Mouse (Mus musculus): ENCODE measurements around the gene Cox19.
A peak's percentile ranks its signal among the peaks of the same experiment; 100 is the strongest.

Cox19 gene

DNA sequence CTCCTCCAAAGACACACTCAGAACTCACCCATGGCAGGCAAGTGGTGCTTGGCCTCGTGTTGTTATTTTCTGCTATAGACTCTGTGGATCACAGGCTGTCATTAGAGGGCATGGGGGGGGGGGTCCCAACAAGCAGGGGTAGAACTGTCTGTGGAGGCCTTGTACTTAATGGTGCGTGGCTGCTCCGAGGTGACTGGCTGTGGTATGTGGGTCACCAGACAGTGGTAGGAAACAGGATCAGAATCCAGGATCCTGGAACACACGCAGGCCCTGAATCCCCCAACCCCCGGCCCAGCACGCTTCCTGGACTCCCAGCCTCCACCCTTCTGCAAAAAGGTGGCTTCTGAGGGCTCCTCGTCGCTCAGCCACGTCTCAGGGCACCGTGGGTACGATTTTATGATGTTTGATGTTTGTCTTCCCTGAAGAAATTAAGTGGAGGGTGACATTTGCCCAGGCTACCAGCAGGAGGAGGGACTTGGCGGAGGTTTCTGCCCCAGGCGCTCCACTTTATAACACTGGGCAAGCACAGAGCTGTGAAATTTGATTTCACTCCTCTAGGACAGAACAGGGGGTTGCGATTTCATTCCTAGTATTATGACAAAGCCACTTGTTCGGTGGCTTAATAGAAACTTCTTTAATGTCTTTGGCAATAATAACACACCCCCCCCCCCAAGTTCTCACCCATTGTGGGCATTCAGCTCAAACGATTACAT is 17.8 kb downstream of the Cox19 start:
- DNase-seq (ENCODE audit: low read depth, low spot score) = no peak
- Histone ChIP-seq H3K36me3 (ENCODE audit: control insufficient read depth, insufficient read depth, low read length, poor library complexity, severe bottlenecking) (peaks cover 4% of the 10 kb centered on the region; the same call in 1 of the 2 replicates), H3K27me3 (ENCODE audit: control insufficient read depth, insufficient read depth, low read length, poor library complexity, severe bottlenecking) (no peaks in the 10 kb centered on the region)

DNA sequence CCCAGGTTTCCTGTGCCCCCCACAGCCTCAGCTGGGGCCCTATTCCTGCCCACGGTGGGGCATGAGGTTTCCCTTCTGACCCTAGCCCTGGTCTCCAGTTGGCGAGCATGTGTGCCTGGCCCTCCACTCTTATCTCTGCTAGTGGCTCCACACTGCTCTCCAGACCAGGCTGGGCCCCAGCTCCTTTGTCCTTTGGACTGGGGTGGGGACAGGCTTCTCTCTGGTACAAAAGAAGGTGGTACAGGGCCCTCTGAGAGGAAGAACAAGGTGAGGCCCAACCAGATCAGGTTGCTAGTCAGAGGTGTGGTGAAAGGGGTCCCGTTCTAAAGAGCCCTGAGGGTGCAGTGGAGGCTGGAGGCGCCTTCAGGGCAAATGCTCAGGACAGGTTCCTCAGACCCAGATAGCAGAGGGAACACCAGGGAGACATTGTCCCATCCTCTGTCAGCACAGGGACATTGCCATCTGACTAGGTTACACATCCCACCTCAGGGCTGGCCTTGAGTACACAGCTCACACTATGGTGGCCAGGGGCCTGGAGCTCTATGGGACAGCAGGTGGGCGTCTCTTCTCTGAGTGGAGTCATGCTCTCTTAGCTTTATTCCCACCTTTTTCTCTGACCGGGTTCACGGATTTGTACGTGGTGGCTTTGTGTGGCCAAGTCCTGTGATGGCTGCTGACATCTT is 18.5 kb downstream of the Cox19 start:
- Histone ChIP-seq H3K27me3 (ENCODE audit: control insufficient read depth, insufficient read depth, low read length, poor library complexity, severe bottlenecking) (no peaks in the 10 kb centered on the region), H3K36me3 (ENCODE audit: control insufficient read depth, insufficient read depth, low read length, poor library complexity, severe bottlenecking) (peaks cover 1% of the 10 kb centered on the region; the same call in 1 of the 2 replicates)
- no peak for DNase-seq (ENCODE audit: low read depth, low spot score)

DNA sequence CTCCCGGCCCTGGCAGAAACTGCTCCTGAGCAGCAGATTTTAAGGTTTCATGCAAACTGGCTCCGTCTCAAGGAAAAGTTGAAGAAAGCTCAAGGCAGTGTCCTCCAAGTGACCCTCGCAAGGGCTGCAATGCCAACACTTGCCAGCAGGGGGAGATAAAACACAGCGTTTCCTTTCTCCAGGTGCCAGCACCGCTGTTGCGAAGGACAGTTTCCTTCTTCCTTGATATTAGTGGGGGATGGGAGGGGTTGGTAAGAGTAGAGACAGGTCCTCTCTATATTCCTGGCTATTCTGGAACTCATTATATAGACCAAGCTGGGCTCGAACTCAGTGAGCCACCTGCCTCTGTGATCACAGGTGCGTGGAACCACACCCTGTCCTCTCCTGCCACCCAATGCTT is 19.5 kb downstream of the Cox19 start:
- H3K36me3 ChIP-seq (ENCODE audit: control insufficient read depth, insufficient read depth, low read length, poor library complexity, severe bottlenecking) = no peaks in the 10 kb centered on the region
- peak; percentile 80 for DNase-seq (ENCODE audit: low read depth, low spot score)
- no peaks in the 10 kb centered on the region for H3K27me3 ChIP-seq (ENCODE audit: control insufficient read depth, insufficient read depth, low read length, poor library complexity, severe bottlenecking)

DNA sequence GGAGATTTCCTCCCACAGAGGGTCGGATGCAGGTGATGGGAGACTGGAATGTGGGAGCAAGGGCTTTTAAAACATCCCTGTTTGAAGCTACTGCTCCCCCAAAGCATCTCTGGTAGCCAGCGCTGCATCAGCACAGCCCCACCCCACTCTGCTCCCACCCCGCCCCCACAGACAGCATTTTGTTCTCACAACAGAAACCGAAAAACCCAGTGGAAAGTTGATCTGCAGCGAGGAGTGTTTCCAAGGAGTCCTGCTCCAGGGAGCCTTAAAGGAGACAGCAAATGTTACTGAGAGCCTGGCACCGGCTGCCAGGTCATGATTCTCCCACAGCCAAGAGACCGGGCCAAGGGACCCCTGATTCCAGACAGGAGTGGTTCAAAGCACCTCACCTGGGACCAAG is 20.5 kb downstream of the Cox19 start:
- Histone ChIP-seq H3K27me3 (ENCODE audit: control insufficient read depth, insufficient read depth, low read length, poor library complexity, severe bottlenecking) (no peaks in the 10 kb centered on the region), H3K36me3 (ENCODE audit: control insufficient read depth, insufficient read depth, low read length, poor library complexity, severe bottlenecking) (no peaks in the 10 kb centered on the region)
- no peak for DNase-seq (ENCODE audit: low read depth, low spot score)

DNA sequence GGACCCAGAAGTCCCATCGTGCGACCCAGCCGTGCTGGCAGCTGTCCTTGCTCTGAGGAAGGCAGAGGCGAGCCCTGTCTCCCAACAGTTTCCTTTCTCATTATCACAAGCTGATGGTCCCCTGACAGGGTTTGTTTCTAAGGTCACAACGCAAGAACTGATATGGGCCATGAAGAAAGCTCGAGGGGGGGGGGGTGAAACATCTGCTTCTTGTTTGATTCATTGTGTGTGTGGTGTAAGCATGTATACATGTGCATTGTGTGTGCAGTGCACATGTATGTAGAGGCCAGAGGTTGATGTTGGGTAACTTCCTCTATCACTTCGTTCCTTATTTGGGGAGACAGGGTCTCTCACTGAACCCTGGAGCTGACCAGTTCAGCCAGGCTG is 23.6 kb downstream of the Cox19 start:
- H3K27me3 ChIP-seq (ENCODE audit: control insufficient read depth, insufficient read depth, low read length, poor library complexity, severe bottlenecking) = no peaks in the 10 kb centered on the region
- no peaks in the 10 kb centered on the region for H3K36me3 ChIP-seq (ENCODE audit: control insufficient read depth, insufficient read depth, low read length, poor library complexity, severe bottlenecking)
- DNase-seq (ENCODE audit: low read depth, low spot score) = no peak

DNA sequence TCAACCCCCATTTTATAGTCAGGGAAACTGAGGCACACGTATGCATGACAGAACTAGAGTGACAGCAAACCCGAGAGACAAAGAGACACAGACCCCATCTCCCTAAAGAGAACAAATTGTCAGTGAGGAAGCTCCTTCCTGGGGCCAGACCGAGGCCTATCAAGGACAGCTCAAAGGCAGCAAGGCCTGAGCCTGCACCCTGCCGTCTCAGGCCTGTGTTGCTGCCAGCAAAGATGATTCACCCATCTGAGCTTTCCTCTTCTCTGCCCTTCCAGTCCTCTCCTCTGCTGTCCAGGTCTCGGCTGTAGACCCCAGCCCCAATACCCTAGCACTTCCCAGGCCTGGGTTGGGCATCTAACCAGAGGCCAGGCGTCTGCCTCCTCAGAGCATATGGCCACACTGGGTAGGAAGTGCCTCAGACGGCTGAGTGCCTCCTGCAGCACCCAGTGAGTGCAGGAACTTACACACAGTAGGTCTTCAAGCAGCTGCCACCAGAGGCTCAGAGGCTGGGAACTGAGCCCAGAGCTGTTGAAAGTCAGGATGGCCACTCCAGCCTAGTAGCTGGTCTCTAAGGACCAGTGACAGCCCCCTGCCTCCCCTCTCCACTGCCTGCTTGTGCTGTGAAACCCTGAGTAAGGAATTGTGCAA is 24.1 kb downstream of the Cox19 start:
- no peaks in the 10 kb centered on the region for H3K36me3 ChIP-seq (ENCODE audit: control insufficient read depth, insufficient read depth, low read length, poor library complexity, severe bottlenecking)
- no peaks in the 10 kb centered on the region for H3K27me3 ChIP-seq (ENCODE audit: control insufficient read depth, insufficient read depth, low read length, poor library complexity, severe bottlenecking)
- no peak for DNase-seq (ENCODE audit: low read depth, low spot score)

DNA sequence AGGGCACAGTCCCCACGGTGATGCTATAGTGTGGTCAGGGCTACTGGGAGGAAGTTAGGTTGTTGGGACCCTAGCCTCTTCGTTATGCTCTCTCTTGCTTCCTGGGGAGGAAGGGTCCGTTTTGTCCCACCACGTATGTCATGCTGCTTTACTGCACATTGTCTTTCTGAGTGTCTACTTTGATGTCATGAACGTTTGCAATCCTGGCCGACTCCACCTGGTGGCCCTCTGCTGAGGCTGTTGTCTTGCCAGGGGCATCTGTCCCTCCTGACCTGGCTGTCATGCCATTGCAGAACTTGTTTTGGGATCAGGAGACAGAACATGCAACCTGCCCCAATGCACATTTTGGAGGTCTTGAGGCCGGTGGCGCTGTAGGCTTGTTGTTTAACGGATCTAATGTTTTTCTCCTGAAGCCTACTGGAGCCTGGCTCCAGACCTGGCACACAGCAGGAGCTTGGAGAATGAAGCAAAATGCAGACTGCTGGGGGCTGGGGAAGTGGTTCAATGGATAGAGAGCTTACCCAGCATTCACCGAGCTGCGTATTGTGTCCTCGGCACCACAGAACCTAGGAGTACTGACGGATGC is 25.0 kb downstream of the Cox19 start:
- H3K36me3 ChIP-seq (ENCODE audit: control insufficient read depth, insufficient read depth, low read length, poor library complexity, severe bottlenecking) = no peaks in the 10 kb centered on the region
- peak; percentile 42 for DNase-seq (ENCODE audit: low read depth, low spot score)
- H3K27me3 ChIP-seq (ENCODE audit: control insufficient read depth, insufficient read depth, low read length, poor library complexity, severe bottlenecking) = no peaks in the 10 kb centered on the region

DNA sequence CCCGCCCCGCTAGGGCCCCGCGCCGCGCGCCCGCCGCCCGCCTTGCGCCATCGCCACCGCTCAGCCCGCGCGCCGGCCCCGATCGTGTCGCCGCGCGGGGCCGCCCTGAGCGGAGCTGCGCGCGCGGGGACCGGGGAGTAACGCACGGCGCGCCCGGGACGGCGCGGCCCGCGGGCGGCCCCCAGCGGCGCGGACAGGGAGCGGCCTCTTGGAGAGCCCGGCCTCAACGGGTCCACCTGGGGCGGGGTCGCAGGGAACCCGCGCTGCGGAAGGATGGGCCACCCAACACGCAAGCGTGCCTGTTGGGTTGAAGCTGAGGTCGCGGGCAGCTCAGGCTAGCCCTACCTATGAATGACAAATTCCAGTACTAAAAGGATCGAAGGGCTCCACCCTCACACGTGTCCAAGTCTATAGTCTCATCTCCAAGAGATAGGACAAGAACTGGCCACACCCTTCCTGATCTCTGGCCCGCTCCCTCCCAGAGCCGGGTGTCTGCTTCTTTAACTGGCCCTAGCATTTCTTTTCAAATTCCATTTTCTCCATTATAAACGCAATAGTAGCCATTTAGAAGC is 25.7 kb downstream of the Cox19 start, which contains the start of gene Adap1:
TSS of gene Adap1 (minus strand) at position 228 of the 572 bp plus-strand sequence.
- no peaks in the 10 kb centered on the region for H3K36me3 ChIP-seq (ENCODE audit: control insufficient read depth, insufficient read depth, low read length, poor library complexity, severe bottlenecking)
- peak; percentile 75 for DNase-seq (ENCODE audit: low read depth, low spot score)
- no peaks in the 10 kb centered on the region for H3K27me3 ChIP-seq (ENCODE audit: control insufficient read depth, insufficient read depth, low read length, poor library complexity, severe bottlenecking)

DNA sequence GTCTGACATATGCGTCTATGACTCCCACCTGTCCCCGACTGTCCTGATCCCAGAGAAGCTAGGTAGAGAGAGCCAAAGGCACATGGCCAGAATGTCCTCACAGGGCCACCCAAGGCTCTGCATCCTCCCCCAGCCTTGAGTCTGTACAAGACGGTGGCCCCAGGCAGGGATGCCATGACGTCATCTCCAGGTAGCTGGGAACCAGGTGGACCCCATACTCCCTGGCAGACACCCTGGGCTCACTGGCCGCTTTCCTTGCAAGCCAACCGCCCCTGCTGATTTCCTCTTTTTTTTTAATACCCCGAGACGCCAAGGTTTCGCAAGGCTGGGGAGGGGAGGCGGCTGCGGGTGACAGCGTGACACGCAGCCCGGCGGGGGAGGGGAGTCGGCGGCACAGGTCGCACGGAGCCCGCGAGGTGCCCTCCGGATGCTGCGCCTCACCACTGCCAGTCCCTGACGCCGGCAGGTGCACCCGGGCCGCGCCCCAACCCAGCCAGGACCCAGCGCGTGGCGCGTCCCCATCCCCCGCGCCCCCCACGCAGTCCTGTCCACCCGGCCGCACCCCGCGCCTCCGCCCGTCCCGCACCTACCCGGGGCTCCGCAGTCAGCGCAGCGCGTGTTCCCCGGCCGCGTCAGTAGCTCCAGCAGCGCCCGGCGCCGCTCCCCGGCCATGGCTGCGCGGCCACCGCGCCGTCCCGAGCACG is 26.4 kb downstream of the Cox19 start:
- H3K36me3 ChIP-seq (ENCODE audit: control insufficient read depth, insufficient read depth, low read length, poor library complexity, severe bottlenecking) = no peaks in the 10 kb centered on the region
- peak; percentile 78 for DNase-seq (ENCODE audit: low read depth, low spot score)
- H3K27me3 ChIP-seq (ENCODE audit: control insufficient read depth, insufficient read depth, low read length, poor library complexity, severe bottlenecking) = no peaks in the 10 kb centered on the region

DNA sequence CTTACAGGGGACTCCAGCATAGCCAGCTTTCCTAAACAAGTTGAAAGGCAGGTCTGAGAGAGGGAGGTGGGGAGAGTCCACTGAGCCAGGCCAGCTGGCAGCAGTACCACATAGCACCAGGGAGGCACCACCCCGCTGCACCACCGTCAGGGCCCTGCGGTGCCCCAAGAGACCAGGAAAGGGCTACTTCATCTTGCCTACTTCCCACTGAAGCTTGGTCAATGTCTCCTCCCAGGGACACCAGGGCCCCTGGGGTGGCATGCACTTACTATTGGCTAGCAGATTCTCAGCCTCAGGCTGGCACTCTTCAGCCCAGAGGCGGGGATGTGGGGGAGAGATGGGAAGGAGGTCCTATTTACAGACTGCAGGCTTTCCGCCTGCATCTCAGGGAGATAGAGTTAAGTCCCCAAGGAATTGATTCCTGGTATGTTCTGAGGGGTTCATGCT is 27.1 kb downstream of the Cox19 start:
- Histone ChIP-seq H3K27me3 (ENCODE audit: control insufficient read depth, insufficient read depth, low read length, poor library complexity, severe bottlenecking) (no peaks in the 10 kb centered on the region), H3K36me3 (ENCODE audit: control insufficient read depth, insufficient read depth, low read length, poor library complexity, severe bottlenecking) (no peaks in the 10 kb centered on the region)
- no peak for DNase-seq (ENCODE audit: low read depth, low spot score)

DNA sequence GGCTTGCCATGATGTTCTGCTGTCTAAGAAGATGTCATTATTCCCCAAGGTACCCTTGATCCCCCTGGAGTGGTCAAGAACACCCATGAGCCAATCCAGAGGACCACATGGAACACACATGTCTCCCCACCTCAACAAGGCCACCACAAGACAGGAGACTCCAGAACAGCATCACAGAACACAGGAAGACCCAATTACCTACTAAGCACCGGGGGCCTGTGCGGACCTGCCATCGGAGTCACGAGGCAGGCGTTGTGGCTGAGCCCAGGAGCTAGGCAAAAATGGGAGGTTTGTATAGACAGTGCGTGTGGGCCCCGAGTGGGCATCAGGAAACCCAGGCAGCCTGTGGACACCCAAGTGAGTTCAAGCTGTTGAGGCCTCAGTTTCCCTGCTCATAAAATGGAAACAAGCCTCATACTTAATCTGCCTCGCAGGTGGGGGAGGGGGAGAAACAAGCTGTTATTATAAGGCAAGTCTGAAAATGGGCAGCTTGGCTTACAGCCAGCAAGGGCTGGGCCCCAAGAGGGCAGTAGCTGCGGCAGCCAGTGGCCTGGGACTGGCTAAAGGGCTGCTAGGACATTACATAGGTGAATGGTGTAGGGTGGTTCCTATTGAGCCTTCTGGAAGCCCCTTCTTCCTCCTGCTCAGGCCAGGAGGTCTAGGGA is 27.8 kb downstream of the Cox19 start:
- Histone ChIP-seq H3K36me3 (ENCODE audit: control insufficient read depth, insufficient read depth, low read length, poor library complexity, severe bottlenecking) (no peaks in the 10 kb centered on the region), H3K27me3 (ENCODE audit: control insufficient read depth, insufficient read depth, low read length, poor library complexity, severe bottlenecking) (no peaks in the 10 kb centered on the region)
- DNase-seq (ENCODE audit: low read depth, low spot score) = no peak

DNA sequence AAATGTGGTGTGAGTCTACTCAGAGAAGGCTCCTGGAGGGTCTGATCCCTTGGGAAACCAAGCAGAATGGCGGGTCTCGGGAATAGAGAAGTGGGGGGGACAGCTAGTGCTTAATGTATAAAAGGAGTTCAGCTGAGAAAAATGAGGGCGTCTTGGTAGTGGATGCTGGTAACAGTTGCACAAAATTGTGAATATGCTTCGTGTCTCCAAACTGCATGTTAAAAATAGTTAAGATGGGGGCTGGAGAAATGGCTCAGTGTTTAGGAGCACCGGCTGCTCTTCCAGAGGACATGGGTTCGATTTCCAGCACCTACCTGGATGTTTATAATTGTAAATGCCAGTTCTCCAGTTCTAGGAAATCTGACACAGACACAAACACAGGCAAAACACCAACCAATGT is 29.9 kb downstream of the Cox19 start:
- Histone ChIP-seq H3K27me3 (ENCODE audit: control insufficient read depth, insufficient read depth, low read length, poor library complexity, severe bottlenecking) (no peaks in the 10 kb centered on the region), H3K36me3 (ENCODE audit: control insufficient read depth, insufficient read depth, low read length, poor library complexity, severe bottlenecking) (no peaks in the 10 kb centered on the region)
- no peak for DNase-seq (ENCODE audit: low read depth, low spot score)

DNA sequence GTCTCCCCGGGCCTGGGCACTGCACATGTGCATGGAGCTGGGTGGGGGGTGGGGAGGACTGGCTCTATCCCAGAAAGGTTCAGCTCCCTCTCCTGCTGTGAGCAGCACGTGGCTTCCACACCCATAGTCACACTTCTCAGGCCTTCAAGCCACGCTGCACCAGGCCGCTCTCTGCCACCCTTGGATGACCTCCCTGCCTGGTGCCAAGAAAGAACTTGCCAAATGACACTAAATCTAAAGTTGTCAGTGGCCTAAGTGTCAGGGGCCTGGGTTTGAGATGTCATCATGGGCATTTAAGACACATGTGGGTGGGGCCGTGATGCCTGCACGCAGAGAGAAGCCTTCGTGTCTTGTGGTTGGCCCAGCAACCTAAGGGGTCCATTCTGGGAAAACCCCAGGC is 30.8 kb downstream of the Cox19 start:
- Histone ChIP-seq H3K36me3 (ENCODE audit: control insufficient read depth, insufficient read depth, low read length, poor library complexity, severe bottlenecking) (no peaks in the 10 kb centered on the region), H3K27me3 (ENCODE audit: control insufficient read depth, insufficient read depth, low read length, poor library complexity, severe bottlenecking) (no peaks in the 10 kb centered on the region)
- no peak for DNase-seq (ENCODE audit: low read depth, low spot score)

All from splenic B cell, adult 2 months (primary cell).